Mouse (Mus musculus) heart, embryonic 12.5 days (tissue): ENCODE data around the gene Lsm2. TPM values are rescaled to one million over a fixed set of nuclear protein-coding genes. Genes with fewer than 3 reads are reported as not detected.

ENCODE experiments used
- ATAC-seq: fragments of 200-750 bp; cut with Nextera tagmentation; 2 replicates; pipeline ENCODE4 v1.8.0; 2017; ENCODE audit warnings: moderate TSS enrichment, moderate library complexity; ENCODE audit not compliant: insufficient number of reproducible peaks, low FRiP score
- H3K27ac ChIP-seq: fragments of 300-500 bp; sonication (generic); 2 replicates; pipeline ENCODE4 v1.5.1; 2016; ENCODE audit warnings: mild to moderate bottlenecking, moderate library complexity; ENCODE audit not compliant: poor library complexity, severe bottlenecking
- H3K27me3 ChIP-seq: fragments of 300-500 bp; sonication (generic); replicated peaks from 2 replicates; pipeline ENCODE4 v1.6.1; 2016; ENCODE audit warnings: mild to moderate bottlenecking, moderate library complexity
- H3K36me3 ChIP-seq: fragments of 300-500 bp; sonication (generic); 2 replicates; pipeline ENCODE4 v1.6.1; 2016; ENCODE audit warnings: mild to moderate bottlenecking, moderate library complexity
- H3K4me1 ChIP-seq: fragments of 300-500 bp; sonication (generic); replicated peaks from 2 replicates; pipeline ENCODE4 v1.6.1; 2016; ENCODE audit warnings: mild to moderate bottlenecking
- H3K4me2 ChIP-seq: fragments of 300-500 bp; sonication (generic); 2 replicates; pipeline ENCODE4 v1.6.1; 2016; ENCODE audit warnings: mild to moderate bottlenecking, moderate library complexity
- H3K4me3 ChIP-seq: fragments of 300-500 bp; sonication (generic); 2 replicates; pipeline ENCODE4 v1.5.1; 2016; ENCODE audit warnings: mild to moderate bottlenecking
- H3K9ac ChIP-seq: fragments of 300-500 bp; sonication (generic); 2 replicates; pipeline ENCODE4 v1.6.1; 2016; ENCODE audit warnings: mild to moderate bottlenecking, moderate library complexity
- H3K9me3 ChIP-seq: fragments of 300-500 bp; sonication (generic); replicated peaks from 2 replicates; pipeline ENCODE4 v1.6.1; 2016; ENCODE audit warnings: mild to moderate bottlenecking, moderate library complexity
- WGBS: fragments of 180-500 bp; shearing (Covaris S2); methylation state at CpG from one replicate; pipeline ENCODE4 v1.1.7; 2016; 5-methylcytosine and 5-hydroxymethylcytosine counted together
- polyA plus RNA-seq: library from polyadenylated mRNA; unstranded; fragments of >200 nt; fragmentation: Nextera tagmentation; extraction: Ambion mirVana; gene quantifications from 2 replicates; pipeline ENCODE4 v1.2.1, GENCODE M21; 2016

Lsm2 gene
- 143 and 145 TPM in 2 replicates for polyA plus RNA-seq

- H3K4me1 ChIP-seq: peaks cover 11% of the 10 kb centered on the region
- under 1% methylated on average over 58 of the region's 58 CpGs for WGBS
- H3K27me3 ChIP-seq: no peaks in the 10 kb centered on the region
- H3K36me3 ChIP-seq: peaks cover 23% of the 10 kb centered on the region
- peak; percentile 93 for ATAC-seq
- H3K9me3 ChIP-seq: no peaks in the 10 kb centered on the region
- H3K9ac ChIP-seq: peak within 1 kb of the TSS; percentile 90
- H3K4me2 ChIP-seq: peak within 1 kb of the TSS; percentile 92
- peak within 1 kb of the TSS; percentile 85 for H3K4me3 ChIP-seq
- H3K27ac ChIP-seq: peak within 1 kb of the TSS; percentile 95
These were observed at the start of gene Lsm2 for GRCm38 (mm10) chr17:34981690-34982180. Gene Lsm2, plus strand, starts transcription at chr17:34981862.

GRCm38 (mm10) chr17:34932287-34932686, 49.4 kb upstream of the Lsm2 start:
- Histone ChIP-seq H3K27me3 (no peaks in the 10 kb centered on the region), H3K9ac (peak overlapping the region; percentile 79), H3K9me3 (no peaks in the 10 kb centered on the region), H3K27ac (no peak overlapping the region), H3K4me1 (peaks cover 19% of the 10 kb centered on the region), H3K4me3 (peak overlapping the region; percentile 70), H3K4me2 (peak overlapping the region; percentile 90), H3K36me3 (peaks cover 23% of the 10 kb centered on the region)
- no peak for ATAC-seq
- 82% methylated on average over 8 of the region's 8 CpGs for WGBS

- Histone ChIP-seq H3K4me2 (no peak overlapping the region), H3K4me1 (peaks cover 15% of the 10 kb centered on the region), H3K27me3 (no peaks in the 10 kb centered on the region), H3K9ac (no peak overlapping the region), H3K4me3 (no peak overlapping the region), H3K9me3 (no peaks in the 10 kb centered on the region), H3K36me3 (peaks cover 25% of the 10 kb centered on the region), H3K27ac (no peak overlapping the region)
- ATAC-seq: no peak
- WGBS: 72% methylated on average over 24 of the region's 24 CpGs
These were observed 47.6 kb upstream of the Lsm2 start for GRCm38 (mm10) chr17:34934031-34934430.

DNA sequence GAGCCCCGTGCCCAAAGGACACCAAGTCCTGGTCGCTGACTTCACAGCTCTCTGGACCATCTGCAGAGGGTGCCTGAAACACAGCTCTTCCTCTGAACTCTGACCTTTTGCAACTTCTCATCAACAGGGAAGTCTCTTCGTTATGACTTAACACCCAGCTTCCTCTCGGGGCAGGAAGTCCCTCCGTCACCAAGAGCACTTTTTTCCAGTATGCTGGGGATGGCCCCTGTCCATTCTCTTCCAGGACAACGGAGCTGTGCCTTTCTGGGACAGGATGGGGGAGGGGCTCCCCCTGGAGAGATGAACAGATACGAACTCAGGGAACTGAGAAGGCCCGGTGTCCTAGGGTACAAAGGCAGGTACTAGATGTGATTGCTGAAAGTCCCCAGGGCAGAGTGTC, 46.8 kb upstream of the Lsm2 start:
- no peak for ATAC-seq

GRCm38 (mm10) chr17:34937960-34938505, 43.6 kb upstream of the Lsm2 start:
- H3K4me1 ChIP-seq: peaks cover 9% of the 10 kb centered on the region
- H3K4me3 ChIP-seq: no peak overlapping the region
- 78% methylated on average over 6 of the region's 6 CpGs for whole genome bisulfite sequencing
- no peak overlapping the region for H3K4me2 ChIP-seq
- no peak overlapping the region for H3K9ac ChIP-seq
- H3K27ac ChIP-seq: no peak overlapping the region
- no peaks in the 10 kb centered on the region for H3K27me3 ChIP-seq
- no peak for ATAC-seq
- H3K9me3 ChIP-seq: no peaks in the 10 kb centered on the region
- peaks cover 25% of the 10 kb centered on the region for H3K36me3 ChIP-seq

More for the DNA sequence above, 46.8 kb upstream of the Lsm2 start:
- no peaks in the 10 kb centered on the region for H3K9me3 ChIP-seq
- H3K4me3 ChIP-seq: no peak overlapping the region
- peaks cover 25% of the 10 kb centered on the region for H3K36me3 ChIP-seq
- no peak overlapping the region for H3K27ac ChIP-seq
- H3K4me2 ChIP-seq: no peak overlapping the region
- H3K27me3 ChIP-seq: no peaks in the 10 kb centered on the region
- 40% methylated on average over 8 of the region's 8 CpGs for WGBS
- H3K4me1 ChIP-seq: peaks cover 15% of the 10 kb centered on the region
- H3K9ac ChIP-seq: 0 out of 2 replicates have a peak overlapping the region, but pooled peaks have one; percentile 13

DNA sequence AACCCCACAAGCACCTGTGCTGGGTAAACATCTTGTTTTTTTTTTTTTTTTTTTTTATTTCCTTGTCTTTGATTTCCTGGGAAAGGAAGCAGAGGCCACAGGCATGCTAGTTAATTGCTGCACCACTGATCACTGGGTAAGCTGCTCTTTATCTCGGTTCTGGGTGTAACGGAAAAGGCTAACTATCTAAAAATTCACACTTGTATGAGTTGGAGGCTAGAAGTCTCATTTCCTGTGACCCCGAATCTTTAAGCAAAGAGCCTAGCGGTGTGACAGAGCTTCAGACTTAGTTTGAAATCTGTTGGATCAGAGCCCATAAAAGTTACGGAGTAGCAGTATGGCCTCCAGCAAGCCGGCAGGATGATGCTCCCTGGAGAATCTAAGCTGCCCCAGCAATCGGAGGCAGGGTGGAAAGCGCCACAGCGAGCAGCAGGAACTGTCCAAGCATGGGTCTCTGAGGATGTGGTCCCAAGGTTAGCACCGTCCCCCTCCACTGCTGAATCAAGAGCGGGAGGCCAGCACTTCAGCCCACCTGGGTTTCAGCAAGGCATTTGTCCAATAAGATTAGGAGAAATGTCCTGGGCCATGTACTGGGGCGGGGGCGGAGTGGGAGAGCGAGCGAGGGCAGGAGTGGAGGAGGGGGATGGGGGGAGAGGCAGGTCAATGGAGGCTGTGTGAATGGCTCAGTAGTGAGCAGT, 40.2 kb upstream of the Lsm2 start:
- Histone ChIP-seq H3K9me3 (no peaks in the 10 kb centered on the region), H3K27ac (peak overlapping the region; percentile 61), H3K4me2 (peak overlapping the region; percentile 73), H3K4me3 (peak overlapping the region; percentile 45), H3K36me3 (peaks cover 4% of the 10 kb centered on the region; the same call in 1 of the 2 replicates), H3K27me3 (no peaks in the 10 kb centered on the region), H3K9ac (peak overlapping the region; percentile 59; the same call in 1 of the 2 replicates), H3K4me1 (peaks cover 9% of the 10 kb centered on the region)
- WGBS: 7% methylated on average over 15 of the region's 15 CpGs
- peak; percentile 77 for ATAC-seq

DNA sequence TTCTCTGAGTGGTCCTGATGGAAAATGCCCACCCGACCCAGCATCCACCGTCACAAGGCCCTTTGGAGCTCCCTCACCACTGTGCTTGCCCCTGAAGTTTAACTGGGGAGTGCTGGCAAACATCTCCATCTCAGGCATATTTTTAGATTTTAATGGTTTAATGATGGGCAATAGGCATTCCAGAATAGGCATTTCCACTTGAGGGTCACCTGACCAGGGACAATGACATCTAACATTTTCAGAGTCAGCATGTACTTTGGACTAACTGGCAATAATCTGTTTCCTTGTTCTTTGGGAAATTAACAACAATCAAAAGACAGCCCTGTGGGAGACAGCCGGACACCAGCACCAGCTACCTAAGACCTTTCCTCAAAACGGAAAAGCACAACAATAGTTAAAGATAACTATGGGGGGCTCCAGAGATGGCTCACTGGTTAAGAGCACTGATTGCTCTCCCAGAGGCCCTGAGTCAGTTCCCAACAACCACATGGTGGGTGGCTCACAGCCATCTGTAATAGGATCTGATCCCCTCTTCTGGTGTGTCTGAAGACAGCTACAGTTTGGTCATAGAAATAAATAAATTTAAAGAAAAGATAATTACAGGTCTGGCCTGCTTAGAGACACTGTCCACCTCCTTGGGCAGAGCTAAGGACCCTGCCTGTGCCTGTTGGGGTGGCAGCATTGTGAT, 38.4 kb upstream of the Lsm2 start:
- no peaks in the 10 kb centered on the region for H3K9me3 ChIP-seq
- WGBS: 72% methylated on average over 4 of the region's 4 CpGs
- H3K4me2 ChIP-seq: no peak overlapping the region
- H3K27me3 ChIP-seq: no peaks in the 10 kb centered on the region
- H3K36me3 ChIP-seq: no peaks in the 10 kb centered on the region
- no peak for ATAC-seq
- H3K9ac ChIP-seq: no peak overlapping the region
- H3K4me3 ChIP-seq: no peak overlapping the region
- H3K27ac ChIP-seq: no peak overlapping the region
- H3K4me1 ChIP-seq: peaks cover 9% of the 10 kb centered on the region

DNA sequence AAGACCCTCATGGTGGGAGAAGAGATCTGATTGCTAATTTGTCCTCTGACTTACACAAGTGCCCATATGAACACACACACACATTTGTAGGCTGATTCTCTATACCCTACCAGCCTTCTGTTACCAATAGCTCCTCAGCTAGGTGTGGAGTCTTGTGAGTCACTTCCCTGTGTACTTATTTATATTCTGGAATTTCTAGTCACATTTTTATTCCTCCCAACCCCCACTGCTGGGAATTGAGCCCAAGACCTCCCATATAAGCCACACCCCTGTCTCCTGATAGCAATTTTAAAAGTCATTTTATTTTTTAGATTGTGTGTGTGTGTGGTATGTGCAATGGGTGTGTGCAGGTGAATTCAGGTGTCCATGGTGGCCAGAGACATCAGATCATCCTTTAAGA, 37.3 kb upstream of the Lsm2 start:
- Histone ChIP-seq H3K4me1 (peaks cover 9% of the 10 kb centered on the region), H3K27ac (no peak overlapping the region), H3K4me3 (no peak overlapping the region), H3K9me3 (no peaks in the 10 kb centered on the region), H3K9ac (no peak overlapping the region), H3K36me3 (peaks cover 1% of the 10 kb centered on the region), H3K27me3 (no peaks in the 10 kb centered on the region), H3K4me2 (no peak overlapping the region)
- no peak for ATAC-seq

- 86% methylated on average over 5 of the region's 5 CpGs for WGBS
- Histone ChIP-seq H3K36me3 (peaks cover 23% of the 10 kb centered on the region), H3K4me3 (no peak overlapping the region), H3K4me2 (no peak overlapping the region), H3K4me1 (peaks cover 21% of the 10 kb centered on the region), H3K9ac (no peak overlapping the region), H3K9me3 (no peaks in the 10 kb centered on the region), H3K27me3 (no peaks in the 10 kb centered on the region), H3K27ac (no peak overlapping the region)
- ATAC-seq: no peak
These were observed 35.0 kb upstream of the Lsm2 start for GRCm38 (mm10) chr17:34946486-34947140.

- Histone ChIP-seq H3K4me2 (no peak overlapping the region), H3K27ac (no peak overlapping the region), H3K36me3 (peaks cover 23% of the 10 kb centered on the region), H3K9me3 (no peaks in the 10 kb centered on the region), H3K4me1 (peaks cover 18% of the 10 kb centered on the region), H3K9ac (no peak overlapping the region), H3K4me3 (no peak overlapping the region), H3K27me3 (no peaks in the 10 kb centered on the region)
- ATAC-seq: no peak
- 26% methylated on average over 8 of the region's 8 CpGs for WGBS
These were observed 34.1 kb upstream of the Lsm2 start for GRCm38 (mm10) chr17:34947606-34948005.
